8 mouse cellular contexts compared by ENCODE assay signal in genomic region chr5:66337025-66337968, GRCm38 (mm10).
DNase-seq lines count a peak whose midpoint lies in the region; ATAC-seq lines count a peak whose summit lies in the region.

No protein-coding gene starts in this region.

- no peaks in the 10 kb centered on the region for H3K9me3 ChIP-seq in intestine, embryonic 15.5 days
- no peaks in the 10 kb centered on the region for H3K9me3 ChIP-seq in liver, embryonic 16.5 days (replicated peaks; ENCODE audit: control insufficient read depth, low read length)
- H3K9me3 ChIP-seq in neural tube, embryonic 14.5 days (ENCODE audit: control insufficient read depth, low read length): no peaks in the 10 kb centered on the region

- H3K4me3 ChIP-seq in intestine, embryonic 15.5 days (replicated peaks): peak overlapping the region; percentile 41
- H3K4me3 ChIP-seq in liver, embryonic 16.5 days (ENCODE audit: low read depth, low read length): peak overlapping the region; percentile 21; the same call in 1 of the 2 replicates
- H3K4me3 ChIP-seq in neural tube, embryonic 14.5 days (ENCODE audit: low read depth, low read length): peak overlapping the region; percentile 54

- H3K36me3 ChIP-seq in intestine, embryonic 15.5 days: no peaks in the 10 kb centered on the region
- H3K36me3 ChIP-seq in liver, embryonic 16.5 days (ENCODE audit: control insufficient read depth, insufficient read depth): no peaks in the 10 kb centered on the region
- no peaks in the 10 kb centered on the region for H3K36me3 ChIP-seq in neural tube, embryonic 14.5 days (ENCODE audit: control insufficient read depth, insufficient read depth, low read length)

- H3K4me1 ChIP-seq in intestine, embryonic 15.5 days (replicated peaks): peaks cover 16% of the 10 kb centered on the region; the same call in 1 of the 2 replicates
- H3K4me1 ChIP-seq in liver, embryonic 16.5 days (ENCODE audit: control insufficient read depth, low read depth, low read length): no peaks in the 10 kb centered on the region
- peaks cover 29% of the 10 kb centered on the region for H3K4me1 ChIP-seq in neural tube, embryonic 14.5 days (ENCODE audit: control insufficient read depth, insufficient read depth, low read length)

- peak; percentile 69 for DNase-seq in left cerebral cortex, postnatal 4 days
- DNase-seq in left cerebral cortex, adult 9 months (ENCODE audit: low spot score in 2 of 2): no peak
- DNase-seq in heart, adult 11 months: peak; percentile 98
- peak; percentile 17 for DNase-seq in urinary bladder, postnatal 25 days (ENCODE audit: low spot score)

- WGBS in intestine, embryonic 15.5 days: 5% methylated on average over 38 of the region's 38 CpGs
- WGBS in liver, embryonic 16.5 days (ENCODE audit: insufficient replicate concordance): 5% methylated on average over 38 of the region's 38 CpGs
- WGBS in neural tube, embryonic 14.5 days: 3% methylated on average over 38 of the region's 38 CpGs

- no peaks in the 10 kb centered on the region; the same call in 1 of the 2 replicates for H3K27me3 ChIP-seq in intestine, embryonic 15.5 days (replicated peaks)
- H3K27me3 ChIP-seq in liver, embryonic 16.5 days (ENCODE audit: control insufficient read depth, insufficient read depth, low read depth, low read length): no peaks in the 10 kb centered on the region; the same call in 1 of the 2 replicates
- no peaks in the 10 kb centered on the region for H3K27me3 ChIP-seq in neural tube, embryonic 14.5 days (ENCODE audit: control insufficient read depth, insufficient read depth, low read length)

- no peak overlapping the region for H3K27ac ChIP-seq in intestine, embryonic 15.5 days
- no peak overlapping the region for H3K27ac ChIP-seq in liver, embryonic 16.5 days (ENCODE audit: low read length)
- H3K27ac ChIP-seq in neural tube, embryonic 14.5 days (ENCODE audit: low read depth, low read length): peak overlapping the region; percentile 79

- H3K4me2 ChIP-seq in intestine, embryonic 15.5 days (replicated peaks): peak overlapping the region; percentile 87
- peak overlapping the region; percentile 49 for H3K4me2 ChIP-seq in liver, embryonic 16.5 days (ENCODE audit: low read depth, low read length)
- peak overlapping the region; percentile 94 for H3K4me2 ChIP-seq in neural tube, embryonic 14.5 days (ENCODE audit: low read depth, low read length)

- intact Hi-C loops in left cerebral cortex, postnatal 4 days (cut with DNase I): no loop called here

- H3K9ac ChIP-seq in intestine, embryonic 15.5 days: peak overlapping the region; percentile 46
- no peak overlapping the region for H3K9ac ChIP-seq in liver, embryonic 16.5 days (ENCODE audit: low read depth, low read length)
- H3K9ac ChIP-seq in neural tube, embryonic 14.5 days (replicated peaks; ENCODE audit: low read depth, low read length): peak overlapping the region; percentile 72

- peak; percentile 81 for ATAC-seq in common myeloid progenitor, adult 5-6 weeks (replicated peaks; ENCODE audit: low read depth, poor library complexity, severe bottlenecking)
- ATAC-seq in intestine, embryonic 15.5 days: peak; percentile 79
- no peak; the same call in 1 of the 2 replicates for ATAC-seq in liver, embryonic 16.5 days (ENCODE audit: low read depth)
- peak; percentile 81 for ATAC-seq in neural tube, embryonic 14.5 days (ENCODE audit: low read depth)

Comparison
In these comparisons a context has a peak if more than half of its experiments do, and no peak if none do; other contexts are left out.
1. DNase-seq: peak in left cerebral cortex, postnatal 4 days (single experiment), heart, adult 11 months (single experiment) and urinary bladder, postnatal 25 days (single experiment); none in left cerebral cortex, adult 9 months (0 of 2).
2. Peak in every context shown above with its lines, with median percentiles within 50 percentile points of each other: H3K4me2 ChIP-seq and H3K4me3 ChIP-seq.